Mouse (Mus musculus) myocyte (in vitro differentiated cells): Measurements from ENCODE around the gene Tmem182. TPM values are rescaled to one million over a fixed set of nuclear protein-coding genes. Genes with fewer than 3 reads are reported as not detected.

Experiments used
- H3K27me3 ChIP-seq: one replicate; pipeline ENCODE4 v1.6.1; 2011; ENCODE audit not compliant: control insufficient read depth, insufficient read depth, insufficient read length
- H3K36me3 ChIP-seq: one replicate; pipeline ENCODE4 v1.6.1; 2011; ENCODE audit not compliant: control insufficient read depth, insufficient read depth
- H3K4me2 ChIP-seq: one replicate; pipeline ENCODE4 v1.6.1; 2011; ENCODE audit warnings: low read depth, control low read depth
- H3K4me3 ChIP-seq: one replicate; pipeline ENCODE4 v1.5.1; 2011; ENCODE audit warnings: mild to moderate bottlenecking, control low read depth, moderate library complexity
- H3K79me2 ChIP-seq: one replicate; pipeline ENCODE4 v1.6.1; 2011; ENCODE audit not compliant: control insufficient read depth, insufficient read depth
- H3ac ChIP-seq: one replicate; pipeline ENCODE4 v1.6.1; 2011; ENCODE audit not compliant: control insufficient read depth, insufficient read length
- CEBPB ChIP-seq: IDR thresholded peaks from 2 replicates; pipeline ENCODE4 v1.6.1; 2011; ENCODE audit warnings: mild to moderate bottlenecking, moderate library complexity; ENCODE audit not compliant: poor library complexity, insufficient read depth, severe bottlenecking
- E2F4 ChIP-seq: IDR thresholded peaks from one replicate; pipeline ENCODE4 v1.6.1; 2011; ENCODE audit warnings: mild to moderate bottlenecking, control low read depth, moderate library complexity; ENCODE audit not compliant: insufficient read depth
- MAX ChIP-seq: IDR thresholded peaks from one replicate; pipeline ENCODE4 v1.6.1; 2011; ENCODE audit warnings: low read depth, mild to moderate bottlenecking, control low read depth
- MYOD1 ChIP-seq, 3 experiments: IDR thresholded peaks; one replicate each; pipeline ENCODE4 v1.6.1; 2011; ENCODE audit warnings: control low read depth in 2 of 3, low read depth in 2 of 3, mild to moderate bottlenecking in 2 of 3, moderate library complexity in 1 of 3; ENCODE audit not compliant: insufficient read length in 2 of 3, control insufficient read depth in 1 of 3
- MYOG ChIP-seq, 3 experiments: IDR thresholded peaks; one replicate each; pipeline ENCODE4 v1.6.1; 2011; ENCODE audit warnings: control low read depth in 2 of 3, low read depth in 2 of 3, mild to moderate bottlenecking in 2 of 3; ENCODE audit not compliant: insufficient read length in 2 of 3, control insufficient read depth in 1 of 3, insufficient read depth in 1 of 3
- POLR2A ChIP-seq: IDR thresholded peaks from one replicate; pipeline ENCODE4 v1.6.1; 2011; ENCODE audit warnings: low read depth, mild to moderate bottlenecking, control low read depth, moderate library complexity; ENCODE audit not compliant: insufficient read length
- POLR2AphosphoS2 ChIP-seq: IDR thresholded peaks from one replicate; pipeline ENCODE4 v1.6.1; 2011; ENCODE audit warnings: low read depth, control low read depth; ENCODE audit not compliant: insufficient read length
- REST ChIP-seq: IDR thresholded peaks from one replicate; pipeline ENCODE4 v1.6.1; 2011; ENCODE audit warnings: mild to moderate bottlenecking, control low read depth, moderate library complexity; ENCODE audit not compliant: insufficient read depth, insufficient read length
- SRF ChIP-seq: IDR thresholded peaks from one replicate; pipeline ENCODE4 v1.6.1; 2011; ENCODE audit warnings: low read depth; ENCODE audit not compliant: control insufficient read depth, insufficient read length
- TCF12 ChIP-seq: IDR thresholded peaks from one replicate; pipeline ENCODE4 v1.6.1; 2011; ENCODE audit warnings: mild to moderate bottlenecking, control low read depth; ENCODE audit not compliant: poor library complexity, insufficient read depth, severe bottlenecking
- TCF3 ChIP-seq: IDR thresholded peaks from one replicate; pipeline ENCODE4 v1.6.1; 2011; ENCODE audit warnings: low read depth, control low read depth; ENCODE audit not compliant: insufficient read length
- USF1 ChIP-seq: IDR thresholded peaks from one replicate; pipeline ENCODE4 v1.6.1; 2011; ENCODE audit warnings: low read depth, mild to moderate bottlenecking, control low read depth, moderate library complexity
- polyA plus RNA-seq: library from polyadenylated mRNA; unstranded; fragments of >200 nt; fragmentation: generic; extraction: Trizol; gene quantifications from one replicate; pipeline ENCODE4 v1.2.1, GENCODE M21; 2012; ENCODE audit warnings: missing spikeins

Tmem182 gene
- polyA plus RNA-seq, 1 experiment: 58.0 TPM

- Histone ChIP-seq H3K79me2 (no peaks in the 10 kb centered on the region), H3K4me3 (no peak overlapping the region), H3K36me3 (no peaks in the 10 kb centered on the region), H3K4me2 (peak overlapping the region; percentile 14), H3K27me3 (no peaks in the 10 kb centered on the region), H3ac (no peak overlapping the region)
- no peak for TF ChIP-seq MAX
- TF ChIP-seq POLR2AphosphoS2: no peak
- no peak for TF ChIP-seq TCF3
- TF ChIP-seq MYOG (IDR thresholded peaks at IDR 0.05; ENCODE audit: control insufficient read depth in 1 of 3, insufficient read depth in 1 of 3, insufficient read length in 2 of 3, low read depth in 2 of 3): no peak
- no peak for TF ChIP-seq TCF12
- no peak for TF ChIP-seq REST
- no peak for TF ChIP-seq SRF
- no peak for TF ChIP-seq POLR2A
- no peak for TF ChIP-seq E2F4
- no peak for TF ChIP-seq USF1
- TF ChIP-seq CEBPB: no peak
- TF ChIP-seq MYOD1 (IDR thresholded peaks at IDR 0.05; ENCODE audit: control insufficient read depth in 1 of 3, insufficient read length in 2 of 3, low read depth in 2 of 3): no peak
Observed at GRCm38 (mm10) chr1:40825826-40826225, 20.4 kb downstream of the Tmem182 start.

GRCm38 (mm10) chr1:40829213-40829914 is 24.0 kb downstream of the Tmem182 start:
- Histone ChIP-seq H3K4me3 (no peak overlapping the region), H3K36me3 (no peaks in the 10 kb centered on the region), H3K79me2 (no peaks in the 10 kb centered on the region), H3K4me2 (no peak overlapping the region), H3ac (no peak overlapping the region), H3K27me3 (no peaks in the 10 kb centered on the region)
- TF ChIP-seq MAX (no peak), E2F4 (no peak), POLR2A (no peak), MYOG (IDR thresholded peaks at IDR 0.05; ENCODE audit: control insufficient read depth in 1 of 3, insufficient read depth in 1 of 3, insufficient read length in 2 of 3, low read depth in 2 of 3) (no peak), POLR2AphosphoS2 (no peak), REST (no peak), CEBPB (no peak), TCF3 (no peak), TCF12 (no peak), SRF (no peak), USF1 (no peak), MYOD1 (IDR thresholded peaks at IDR 0.05; ENCODE audit: control insufficient read depth in 1 of 3, insufficient read length in 2 of 3, low read depth in 2 of 3) (no peak)

- no peaks in the 10 kb centered on the region for H3K36me3 ChIP-seq
- H3K4me2 ChIP-seq: no peak overlapping the region
- no peak overlapping the region for H3K4me3 ChIP-seq
- TF ChIP-seq MYOG (IDR thresholded peaks at IDR 0.05; ENCODE audit: control insufficient read depth in 1 of 3, insufficient read depth in 1 of 3, insufficient read length in 2 of 3, low read depth in 2 of 3): no peak
- TF ChIP-seq SRF: no peak
- TF ChIP-seq POLR2AphosphoS2: no peak
- no peak for TF ChIP-seq MAX
- no peak for TF ChIP-seq TCF3
- TF ChIP-seq REST: no peak
- TF ChIP-seq E2F4: no peak
- TF ChIP-seq CEBPB: no peak
- TF ChIP-seq POLR2A: no peak
- no peak for TF ChIP-seq TCF12
- TF ChIP-seq MYOD1 (IDR thresholded peaks at IDR 0.05; ENCODE audit: control insufficient read depth in 1 of 3, insufficient read length in 2 of 3, low read depth in 2 of 3): no peak
- no peak for TF ChIP-seq USF1
- H3ac ChIP-seq: no peak overlapping the region
- H3K79me2 ChIP-seq: no peaks in the 10 kb centered on the region
- H3K27me3 ChIP-seq: no peaks in the 10 kb centered on the region
Observed at GRCm38 (mm10) chr1:40830712-40831507, 25.5 kb downstream of the Tmem182 start.

GRCm38 (mm10) chr1:40835468-40835867 is 30.1 kb downstream of the Tmem182 start:
- TF ChIP-seq POLR2AphosphoS2: no peak
- no peak for TF ChIP-seq MAX
- peak in 2 of 3 experiments; percentile 46 to 67 for TF ChIP-seq MYOD1 (IDR thresholded peaks at IDR 0.05; ENCODE audit: control insufficient read depth in 1 of 3, insufficient read length in 2 of 3, low read depth in 2 of 3)
- no peak for TF ChIP-seq E2F4
- no peak overlapping the region for H3K4me3 ChIP-seq
- H3K4me2 ChIP-seq: peak overlapping the region; percentile 31
- no peak overlapping the region for H3ac ChIP-seq
- no peaks in the 10 kb centered on the region for H3K36me3 ChIP-seq
- H3K79me2 ChIP-seq: no peaks in the 10 kb centered on the region
- H3K27me3 ChIP-seq: no peaks in the 10 kb centered on the region
